Mouse (Mus musculus) erythroid progenitor cell, adult 5-6 weeks (primary cell): ENCODE results near the gene Gm20458. TPM values are rescaled to one million over a fixed set of nuclear protein-coding genes. Genes with fewer than 3 reads are reported as not detected.

Experiments
- ATAC-seq: replicated peaks from 2 replicates; pipeline ENCODE4 v1.8.0; 2016; ENCODE audit warnings: moderate number of reproducible peaks, mild to moderate bottlenecking, moderate TSS enrichment, inconsistent platforms; ENCODE audit not compliant: poor library complexity, low FRiP score, severe bottlenecking
- total RNA-seq, 2 experiments: library from RNA; stranded (forward) in 1 of 2; stranded (reverse) in 1 of 2; fragments of 150-400 nt in 1 of 2; fragments of 186-747, 209-891 nt in 1 of 2; gene quantifications; 2 replicates each; pipeline versions ENCODE4 v1.2.3 to v1.2.4; 2015 to 2017; ENCODE audit warnings: low replicate concordance in 2 of 2

The Gm20458 gene
- total RNA-seq, 2 experiments from 2014 or later, result not detected

GRCm38 (mm10) chr2:164494126-164494525 is 33.4 kb downstream of the Gm20458 start:
- no peak for ATAC-seq

DNA sequence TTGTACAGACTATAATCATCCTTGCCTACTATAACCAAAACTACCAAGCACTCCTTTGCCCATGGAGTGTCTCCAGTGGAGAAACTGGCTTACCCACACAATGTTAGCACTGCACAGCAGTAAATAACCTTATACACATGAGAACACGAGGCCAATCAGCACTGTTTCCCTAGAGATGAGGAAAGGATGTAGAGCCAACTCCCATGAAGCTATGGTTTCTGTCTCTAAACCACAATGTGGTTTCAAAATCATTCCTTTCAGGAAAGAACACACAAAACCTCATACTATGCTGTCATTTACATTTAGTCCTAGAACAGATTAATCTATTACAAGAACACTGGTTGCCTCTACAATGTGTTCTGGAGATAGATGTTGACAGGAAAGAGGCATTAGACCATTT is 35.6 kb downstream of the Gm20458 start:
- no peak for ATAC-seq

DNA sequence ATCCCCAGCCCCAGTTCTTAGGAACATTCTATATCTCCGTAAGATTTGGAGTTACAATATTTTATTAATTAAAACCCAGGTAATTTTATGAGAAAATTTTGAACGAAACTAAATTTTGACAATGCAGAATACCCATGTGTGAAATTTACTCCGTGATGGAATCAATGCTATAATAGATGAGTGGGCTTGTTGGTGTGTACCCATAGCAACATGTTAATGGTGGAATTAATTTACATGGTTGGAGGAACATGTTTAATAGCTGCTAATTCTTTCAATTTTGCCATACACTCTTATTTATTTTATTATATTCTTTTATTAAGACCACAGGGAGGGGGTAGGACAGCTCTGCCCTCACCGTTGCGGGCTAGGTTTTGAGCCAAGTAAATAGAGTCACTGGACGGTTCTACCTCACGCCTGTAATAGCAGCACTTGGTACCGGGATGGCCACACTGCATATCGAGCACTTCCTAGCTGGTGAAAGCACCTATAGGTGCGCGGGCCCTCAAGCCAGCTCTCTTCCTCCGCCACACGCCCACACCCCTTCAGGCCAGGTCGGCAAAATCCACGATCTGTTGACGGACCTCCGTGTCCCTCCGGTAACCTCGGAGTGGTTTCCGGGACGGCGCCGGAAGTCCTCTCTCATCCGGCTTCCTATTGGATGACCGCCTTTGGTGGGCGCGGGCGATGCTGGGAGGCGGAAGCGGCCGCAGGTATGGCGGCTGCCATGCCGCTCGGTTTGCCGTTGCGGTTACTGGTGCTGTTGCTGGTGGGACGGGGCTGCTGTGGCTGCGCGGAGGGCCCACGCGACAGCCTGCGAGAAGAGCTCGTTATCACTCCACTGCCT is 36.3 kb downstream of the Gm20458 start, which contains the start of gene Pigt:
Gene Pigt (plus strand): TSS at position 674 of the 844 bp plus-strand sequence.
- ATAC-seq, result peak; percentile 100

DNA sequence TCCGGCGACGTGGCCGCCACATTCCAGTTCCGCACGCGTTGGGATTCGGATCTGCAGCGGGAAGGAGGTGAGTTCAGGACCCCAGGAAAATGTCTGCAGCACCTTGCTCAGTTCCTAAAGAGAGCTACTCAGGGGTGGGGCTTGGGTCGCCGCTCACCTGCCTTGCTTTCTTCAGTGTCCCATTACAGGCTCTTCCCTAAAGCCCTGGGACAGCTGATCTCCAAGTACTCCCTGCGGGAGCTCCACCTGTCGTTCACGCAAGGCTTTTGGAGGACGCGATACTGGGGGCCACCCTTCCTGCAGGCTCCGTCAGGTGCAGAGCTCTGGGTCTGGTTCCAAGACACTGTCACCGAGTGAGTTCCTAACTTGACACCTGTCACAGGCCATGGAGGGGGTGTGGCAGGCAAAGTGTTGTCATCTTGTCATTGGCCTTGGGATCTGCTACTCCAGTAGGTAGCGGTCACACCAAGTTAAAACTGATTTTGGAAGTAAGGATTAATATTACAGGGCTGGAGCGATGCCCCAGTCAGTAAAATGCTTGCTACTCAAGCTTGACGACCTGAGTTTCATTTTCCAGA is 37.0 kb downstream of the Gm20458 start:
- ATAC-seq, result peak; percentile 48

- no peak for ATAC-seq
Measured at GRCm38 (mm10) chr2:164499317-164499716, 38.5 kb downstream of the Gm20458 start.

- ATAC-seq, result no peak
Measured at GRCm38 (mm10) chr2:164500511-164500910, 39.7 kb downstream of the Gm20458 start.

DNA sequence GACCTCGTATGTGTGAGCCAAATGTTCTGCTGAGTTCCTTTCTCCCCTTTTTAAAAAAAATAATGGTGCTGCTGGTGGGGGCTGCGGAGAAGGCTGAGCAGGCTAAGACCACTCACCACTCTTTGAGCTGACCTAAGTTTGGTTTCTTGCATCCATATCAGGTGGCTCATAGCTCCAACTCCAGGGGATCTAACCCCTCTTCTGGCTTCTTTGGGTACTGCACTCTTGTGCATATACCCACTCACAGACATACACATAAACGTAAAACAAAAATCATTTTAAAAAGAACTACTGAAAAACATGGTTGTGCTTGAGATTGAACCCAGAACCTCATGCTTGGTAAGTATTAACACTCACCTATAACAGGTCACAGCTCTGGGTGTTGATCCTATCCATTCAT is 44.2 kb downstream of the Gm20458 start:
- ATAC-seq, result no peak

DNA sequence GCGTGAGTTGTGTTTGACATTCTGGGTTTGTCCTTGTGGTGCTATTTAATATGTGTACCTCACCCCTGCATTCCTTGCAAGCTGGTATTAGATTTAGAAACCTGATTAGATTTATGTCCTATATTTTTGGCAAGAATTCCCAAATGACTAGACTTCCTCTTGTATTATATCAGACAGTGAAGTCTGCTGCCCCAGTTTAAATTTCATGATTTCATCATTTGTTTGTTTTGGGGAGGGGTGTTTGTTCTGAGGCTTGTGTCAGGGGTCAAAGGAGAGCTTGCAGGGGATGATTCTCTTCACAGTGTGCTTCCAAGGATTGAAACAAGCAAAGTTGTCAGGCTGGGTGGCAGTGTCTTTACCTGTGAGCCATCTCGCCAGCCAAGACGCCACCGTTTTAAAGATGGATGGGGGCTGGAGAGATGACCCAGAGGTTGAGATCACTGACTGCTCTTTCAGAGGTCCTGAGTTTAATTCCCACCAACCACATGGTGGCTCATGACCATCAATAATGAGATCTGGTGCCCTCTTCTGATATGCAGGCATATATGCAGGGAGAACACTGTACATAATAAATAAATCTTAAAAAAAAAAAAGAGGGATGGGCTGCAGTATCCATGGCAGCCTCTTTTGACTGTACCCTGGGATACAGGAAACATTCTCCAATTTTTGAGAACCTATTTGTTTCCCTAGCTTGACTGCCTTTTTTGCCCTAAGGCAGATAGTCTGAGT is 45.0 kb downstream of the Gm20458 start:
- ATAC-seq, result no peak

DNA sequence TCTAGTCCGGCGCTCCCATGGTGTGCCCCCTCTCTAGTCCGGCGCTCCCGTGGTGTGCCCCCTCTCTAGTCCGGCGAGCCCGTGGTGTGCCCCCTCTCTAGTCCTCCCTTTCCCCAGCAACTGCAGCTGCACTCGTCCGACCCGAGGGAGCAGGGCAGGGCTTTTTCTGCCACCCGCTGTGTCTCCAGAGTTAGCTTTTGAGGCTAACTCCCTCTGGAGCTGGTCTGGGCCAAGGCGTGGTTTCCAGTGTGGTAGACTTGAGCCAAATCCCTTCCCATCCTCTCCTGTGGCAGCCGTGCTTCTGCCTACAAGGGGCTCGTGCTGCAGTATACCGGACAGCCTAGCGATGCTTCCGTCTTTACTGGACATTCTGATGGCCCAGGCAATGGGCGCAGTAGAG is 47.0 kb downstream of the Gm20458 start:
- ATAC-seq, result no peak

GRCm38 (mm10) chr2:164510621-164511190 is 49.9 kb downstream of the Gm20458 start:
- no peak for ATAC-seq

DNA sequence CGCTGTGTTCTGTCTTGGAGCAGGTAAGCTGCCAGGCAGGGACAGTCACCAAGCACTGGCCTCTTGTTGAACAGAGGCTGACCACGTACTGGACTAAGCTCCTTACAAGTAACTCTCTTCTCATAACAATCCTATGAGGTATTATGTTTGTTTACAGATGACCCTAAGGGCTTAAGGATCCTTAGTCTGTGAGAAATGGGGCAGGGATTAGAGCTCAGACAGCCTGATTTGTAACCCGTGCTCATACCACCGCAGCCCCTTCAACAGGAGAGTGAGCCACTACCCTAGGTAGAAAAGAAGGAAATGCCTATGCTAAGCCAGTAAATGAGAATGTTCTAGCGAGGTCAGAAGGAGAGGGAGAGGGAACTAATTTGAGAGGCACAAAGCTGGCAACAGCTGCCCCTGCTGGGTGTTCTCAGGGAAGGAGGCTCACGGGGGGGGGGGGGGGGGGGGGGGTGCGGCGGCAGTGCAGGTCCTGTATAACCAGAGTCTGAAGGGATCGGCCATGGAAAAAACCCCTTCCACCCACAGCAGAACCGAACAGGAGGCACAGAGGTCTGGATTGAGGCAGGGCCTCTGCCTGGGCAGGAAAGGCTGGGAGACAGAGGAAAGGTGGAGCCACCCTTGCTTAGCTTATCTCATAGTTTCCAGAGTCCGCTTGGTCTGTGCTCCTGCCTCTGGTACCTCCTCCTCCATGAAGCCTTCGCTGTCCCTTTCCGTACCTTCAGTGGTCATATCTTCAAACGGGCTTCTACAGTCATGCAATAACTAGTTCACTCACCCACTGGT is 51.5 kb downstream of the Gm20458 start:
- ATAC-seq, result no peak

GRCm38 (mm10) chr2:164513389-164513788 is 52.6 kb downstream of the Gm20458 start:
- no peak for ATAC-seq

DNA sequence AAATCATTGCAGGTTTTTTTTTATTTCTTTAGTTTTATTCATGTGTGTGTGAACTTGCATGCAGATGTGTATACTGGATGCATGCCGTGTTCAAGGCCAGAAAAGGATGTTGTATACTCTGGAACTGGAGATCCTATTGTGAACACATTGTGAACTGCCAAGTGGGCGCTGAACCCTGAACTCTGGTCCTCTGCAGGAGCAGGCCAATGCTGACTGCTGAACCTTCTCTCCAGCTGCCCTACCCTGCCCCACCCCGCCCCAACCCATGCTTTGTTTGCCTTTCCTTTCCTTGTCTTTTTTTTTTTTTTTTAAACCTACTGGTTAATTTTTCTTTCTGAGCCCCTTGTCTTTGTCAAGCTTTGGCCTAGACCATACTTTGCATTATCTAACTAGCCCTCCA is 54.1 kb downstream of the Gm20458 start:
- no peak for ATAC-seq

DNA sequence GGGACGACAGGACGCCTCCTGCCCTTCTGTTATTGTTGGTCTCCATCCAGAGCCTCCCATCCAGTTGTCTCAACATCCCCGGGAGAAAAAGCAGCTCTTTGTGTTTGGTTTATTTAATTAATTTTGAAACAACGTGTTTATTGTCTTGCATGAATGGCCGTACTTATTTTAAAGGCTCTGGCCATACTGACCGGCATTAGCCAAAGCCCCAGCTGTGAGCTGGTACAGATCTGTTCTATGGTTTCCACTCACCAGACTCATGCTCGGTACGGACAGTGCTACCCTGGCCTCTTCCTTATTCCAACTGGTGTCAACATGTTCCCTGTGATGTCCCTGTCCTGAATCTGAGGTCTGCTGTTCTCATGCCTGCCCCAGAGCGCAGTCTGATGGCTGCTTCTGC is 55.1 kb downstream of the Gm20458 start:
- ATAC-seq, result no peak

DNA sequence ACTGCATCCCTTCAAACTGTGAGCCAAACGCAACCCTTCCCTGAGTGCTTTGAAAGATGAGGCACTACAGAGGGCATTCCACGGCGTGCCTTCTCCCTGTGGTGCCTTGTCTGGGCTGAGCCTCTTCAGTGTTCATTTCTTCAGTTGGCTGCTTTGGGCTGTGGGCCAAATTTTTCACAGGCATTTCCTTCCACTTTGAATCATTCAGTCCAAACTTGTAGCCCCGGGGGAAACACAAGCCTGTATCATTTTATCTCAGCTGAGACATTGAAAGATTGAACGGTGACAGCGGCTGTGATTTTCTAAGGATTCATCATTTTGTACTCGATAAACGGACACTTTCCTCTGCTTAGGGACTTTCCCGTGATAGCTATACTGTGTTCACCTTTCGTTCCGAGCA is 55.8 kb downstream of the Gm20458 start:
- no peak for ATAC-seq

GRCm38 (mm10) chr2:164517485-164518221 is 56.9 kb downstream of the Gm20458 start:
- peak; percentile 61; the same call in 1 of the 2 replicates for ATAC-seq

DNA sequence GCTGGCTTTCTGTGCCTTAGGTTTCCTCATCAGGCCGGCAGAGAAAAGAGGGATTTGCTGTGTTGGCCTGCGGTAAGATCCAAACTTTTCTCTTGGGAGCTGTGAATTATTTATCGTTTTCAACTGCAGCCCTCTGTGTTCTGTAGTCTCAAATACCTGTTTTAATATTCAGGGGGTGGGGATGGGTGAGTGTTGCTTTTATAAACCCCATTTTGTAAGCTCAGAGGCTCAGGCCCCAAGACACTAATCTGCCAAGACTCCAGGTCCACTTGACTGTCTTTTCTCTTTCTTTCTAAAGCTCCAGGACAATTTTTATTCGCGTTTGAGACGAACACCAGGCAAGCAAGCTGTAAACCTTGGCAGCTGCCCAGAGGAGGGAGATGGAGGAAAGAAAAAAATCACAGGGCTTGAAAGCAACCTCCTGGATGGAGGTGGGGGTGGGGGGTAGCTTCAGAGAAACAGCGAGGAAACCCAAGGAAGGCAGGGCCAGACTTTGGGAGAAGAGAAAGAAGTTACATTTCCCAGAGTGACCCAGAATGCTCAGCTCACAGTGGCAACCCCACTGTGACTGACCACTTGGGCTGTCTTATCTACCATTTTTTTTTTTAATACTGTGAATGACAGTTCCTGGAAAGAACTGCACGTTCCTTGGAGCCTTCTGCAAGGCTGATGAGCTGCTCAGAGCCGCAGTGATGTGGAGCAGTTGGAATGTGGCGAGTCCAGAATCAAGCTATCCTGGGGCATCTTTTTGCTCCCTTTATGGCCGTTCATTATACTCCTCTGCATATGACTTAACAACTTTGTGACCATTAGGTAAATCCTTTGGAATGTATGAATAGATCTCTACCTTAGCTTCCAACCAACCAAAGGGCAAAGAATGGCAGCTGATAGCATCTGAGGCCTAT is 57.8 kb downstream of the Gm20458 start:
- ATAC-seq, result no peak

- no peak for ATAC-seq
Measured at GRCm38 (mm10) chr2:164519171-164519526, 58.4 kb downstream of the Gm20458 start.
